Mouse (Mus musculus): ENCODE results near the gene Gm11111. TPM values are rescaled to one million over a fixed set of nuclear protein-coding genes. Genes with fewer than 3 reads are reported as not detected.

Gm11111 gene
- total and polyA plus RNA-seq, 2 experiments from 2014 or later: not detected

GRCm38 (mm10) chr5:98541333-98541732 lies 11.2 kb upstream of the Gm11111 start:
- 90% methylated on average over 1 of the region's 1 CpGs for WGBS

GRCm38 (mm10) chr5:98550285-98550684 lies 2.2 kb upstream of the Gm11111 start:
- 59% methylated on average over 5 of the region's 5 CpGs for WGBS
- DNase-seq (ENCODE audit: low spot score) (no peak), ATAC-seq (ENCODE audit: low FRiP score) (no peak)
- Histone ChIP-seq H3K9me3 (ENCODE audit: low read length) (no peaks in the 10 kb centered on the region), H3K9ac (replicated peaks; ENCODE audit: low read length, poor library complexity, severe bottlenecking) (no peak overlapping the region), H3K4me2 (ENCODE audit: low read depth, low read length, poor library complexity, severe bottlenecking) (no peak overlapping the region), H3K27ac (ENCODE audit: low read depth, low read length) (no peak overlapping the region), H3K36me3 (ENCODE audit: insufficient read depth, low read length) (no peaks in the 10 kb centered on the region), H3K4me3 (ENCODE audit: low read depth, low read length) (no peak overlapping the region), H3K27me3 (ENCODE audit: insufficient read depth, low read length) (no peaks in the 10 kb centered on the region), H3K4me1 (ENCODE audit: insufficient read depth, low read length) (no peaks in the 10 kb centered on the region)
- TF ChIP-seq CTCF (IDR thresholded peaks at IDR 0.05): no peak

More at GRCm38 (mm10) chr5:98541333-98541732, 11.2 kb upstream of the Gm11111 start:
- no peak for DNase-seq (ENCODE audit: low spot score)
- Histone ChIP-seq H3K4me2 (ENCODE audit: low read depth, low read length, poor library complexity, severe bottlenecking) (no peak overlapping the region), H3K4me1 (ENCODE audit: insufficient read depth, low read length) (no peaks in the 10 kb centered on the region), H3K9ac (replicated peaks; ENCODE audit: low read length, poor library complexity, severe bottlenecking) (no peak overlapping the region), H3K27ac (ENCODE audit: low read depth, low read length) (no peak overlapping the region), H3K36me3 (ENCODE audit: insufficient read depth, low read length) (no peaks in the 10 kb centered on the region), H3K27me3 (ENCODE audit: insufficient read depth, low read length) (no peaks in the 10 kb centered on the region), H3K4me3 (ENCODE audit: low read depth, low read length) (no peak overlapping the region), H3K9me3 (ENCODE audit: low read length) (no peaks in the 10 kb centered on the region)
- no peak for ATAC-seq (ENCODE audit: low FRiP score)
- 0 out of 2 replicates have a peak, but pooled peaks have one; percentile 4 for TF ChIP-seq CTCF (IDR thresholded peaks at IDR 0.05)

DNA sequence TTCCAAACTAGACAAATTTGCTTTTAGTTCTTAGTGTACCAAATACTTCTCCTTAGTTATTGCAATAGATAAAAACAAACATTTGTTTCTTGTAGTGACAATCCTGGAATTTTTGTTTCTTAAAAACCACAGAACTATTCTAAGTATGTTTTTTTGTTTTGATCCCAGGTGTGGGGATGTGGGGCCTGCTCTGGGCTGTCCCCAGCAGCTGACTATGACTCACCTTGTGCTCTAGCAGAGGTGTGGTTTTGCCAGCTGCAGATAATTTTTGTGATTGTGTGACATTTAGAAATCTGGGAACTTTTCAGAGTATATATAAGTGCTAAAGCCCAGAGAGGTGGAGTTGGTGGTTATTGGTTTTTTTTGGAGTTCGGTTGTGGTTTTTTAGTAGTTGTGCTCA lies 1.6 kb upstream of the Gm11111 start:
- WGBS: 91% methylated on average over 1 of the region's 1 CpGs

DNA sequence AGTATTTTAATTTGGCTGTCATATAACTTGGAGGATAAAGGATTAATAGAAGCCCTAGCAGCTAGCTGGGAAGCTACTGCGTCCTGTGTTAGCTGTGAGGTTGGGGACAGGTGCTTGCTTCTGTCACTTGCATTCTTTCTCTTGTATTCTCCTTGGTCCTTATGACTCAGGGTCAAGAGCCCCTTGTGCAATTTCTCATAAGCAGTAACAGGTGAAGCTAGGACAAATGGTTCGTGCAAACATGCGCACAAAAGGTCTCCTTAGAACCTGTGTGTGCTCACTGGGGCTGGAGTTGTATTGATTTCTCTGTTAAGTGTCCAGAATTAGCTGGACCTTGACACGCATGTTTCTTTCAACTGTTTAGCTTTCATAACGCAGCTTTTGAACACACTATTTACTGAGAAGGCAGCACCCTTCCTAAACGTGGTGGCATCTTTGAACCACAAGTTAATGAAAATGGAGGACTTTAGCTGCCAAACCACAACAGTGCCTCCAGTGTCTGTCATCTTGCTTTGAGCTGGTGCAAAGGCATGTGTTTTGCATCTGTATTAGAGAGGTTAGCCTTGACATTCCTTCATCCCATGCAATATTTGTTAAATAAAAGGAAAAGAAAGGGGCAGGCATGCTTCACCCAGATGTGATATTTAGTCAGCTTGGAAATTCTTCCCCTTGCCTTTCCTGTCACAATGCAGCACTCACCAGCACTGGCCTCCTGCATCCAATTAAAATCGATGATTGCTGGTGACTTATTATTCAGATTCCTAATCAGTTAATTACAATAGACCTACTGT lies 511 bp downstream of the Gm11111 start:
- no peaks in the 10 kb centered on the region for H3K36me3 ChIP-seq (ENCODE audit: insufficient read depth, low read length)
- 73% methylated on average over 7 of the region's 7 CpGs for WGBS
- no peak for TF ChIP-seq CTCF (IDR thresholded peaks at IDR 0.05)
- no peak overlapping the region for H3K27ac ChIP-seq (ENCODE audit: low read depth, low read length)
- no peak for DNase-seq (ENCODE audit: low spot score)
- no peak overlapping the region for H3K9ac ChIP-seq (replicated peaks; ENCODE audit: low read length, poor library complexity, severe bottlenecking)
- no peaks in the 10 kb centered on the region for H3K9me3 ChIP-seq (ENCODE audit: low read length)
- ATAC-seq (ENCODE audit: low FRiP score): no peak
- no peaks in the 10 kb centered on the region for H3K4me1 ChIP-seq (ENCODE audit: insufficient read depth, low read length)
- no peaks in the 10 kb centered on the region for H3K27me3 ChIP-seq (ENCODE audit: insufficient read depth, low read length)
- H3K4me3 ChIP-seq (ENCODE audit: low read depth, low read length): no peak overlapping the region
- no peak overlapping the region for H3K4me2 ChIP-seq (ENCODE audit: low read depth, low read length, poor library complexity, severe bottlenecking)

More for the DNA sequence above, 1.6 kb upstream of the Gm11111 start:
- Histone ChIP-seq H3K27ac (ENCODE audit: low read depth, low read length) (no peak overlapping the region), H3K9ac (replicated peaks; ENCODE audit: low read length, poor library complexity, severe bottlenecking) (no peak overlapping the region), H3K27me3 (ENCODE audit: insufficient read depth, low read length) (no peaks in the 10 kb centered on the region), H3K36me3 (ENCODE audit: insufficient read depth, low read length) (no peaks in the 10 kb centered on the region), H3K9me3 (ENCODE audit: low read length) (no peaks in the 10 kb centered on the region), H3K4me1 (ENCODE audit: insufficient read depth, low read length) (no peaks in the 10 kb centered on the region), H3K4me2 (ENCODE audit: low read depth, low read length, poor library complexity, severe bottlenecking) (no peak overlapping the region), H3K4me3 (ENCODE audit: low read depth, low read length) (no peak overlapping the region)
- ATAC-seq (ENCODE audit: low FRiP score) (no peak), DNase-seq (ENCODE audit: low spot score) (no peak)
- no peak for TF ChIP-seq CTCF (IDR thresholded peaks at IDR 0.05)

GRCm38 (mm10) chr5:98561301-98561700 lies 8.8 kb downstream of the Gm11111 start:
- Histone ChIP-seq H3K9me3 (ENCODE audit: low read length) (no peaks in the 10 kb centered on the region), H3K36me3 (ENCODE audit: insufficient read depth, low read length) (no peaks in the 10 kb centered on the region), H3K4me3 (ENCODE audit: low read depth, low read length) (no peak overlapping the region), H3K27me3 (ENCODE audit: insufficient read depth, low read length) (no peaks in the 10 kb centered on the region), H3K4me2 (ENCODE audit: low read depth, low read length, poor library complexity, severe bottlenecking) (no peak overlapping the region), H3K9ac (replicated peaks; ENCODE audit: low read length, poor library complexity, severe bottlenecking) (no peak overlapping the region), H3K4me1 (ENCODE audit: insufficient read depth, low read length) (no peaks in the 10 kb centered on the region), H3K27ac (ENCODE audit: low read depth, low read length) (no peak overlapping the region)
- ATAC-seq (ENCODE audit: low FRiP score) (no peak), DNase-seq (ENCODE audit: low spot score) (no peak)
- 38% methylated on average over 4 of the region's 4 CpGs for WGBS
- TF ChIP-seq CTCF (IDR thresholded peaks at IDR 0.05): no peak

GRCm38 (mm10) chr5:98562806-98563205 lies 10.3 kb downstream of the Gm11111 start:
- 86% methylated on average over 9 of the region's 9 CpGs for WGBS
- no peaks in the 10 kb centered on the region for H3K9me3 ChIP-seq (ENCODE audit: low read length)
- no peaks in the 10 kb centered on the region for H3K36me3 ChIP-seq (ENCODE audit: insufficient read depth, low read length)
- ATAC-seq (ENCODE audit: low FRiP score): no peak
- no peaks in the 10 kb centered on the region for H3K27me3 ChIP-seq (ENCODE audit: insufficient read depth, low read length)
- H3K27ac ChIP-seq (ENCODE audit: low read depth, low read length): no peak overlapping the region
- no peak for DNase-seq (ENCODE audit: low spot score)
- H3K4me2 ChIP-seq (ENCODE audit: low read depth, low read length, poor library complexity, severe bottlenecking): no peak overlapping the region
- H3K4me3 ChIP-seq (ENCODE audit: low read depth, low read length): no peak overlapping the region
- TF ChIP-seq CTCF (IDR thresholded peaks at IDR 0.05): no peak
- H3K4me1 ChIP-seq (ENCODE audit: insufficient read depth, low read length): no peaks in the 10 kb centered on the region
- no peak overlapping the region for H3K9ac ChIP-seq (replicated peaks; ENCODE audit: low read length, poor library complexity, severe bottlenecking)

All from midbrain, postnatal 0 days (tissue).